Mouse (Mus musculus) testis, adult 2 months (tissue): ENCODE results near the gene Ugt1a9.

Experiments used
- CTCF ChIP-seq: fragments of 200-500 bp; IDR thresholded peaks from 2 replicates; pipeline ENCODE4 v1.5.1; 2012; ENCODE audit warnings: low read depth, mild to moderate bottlenecking, inconsistent platforms, low read length, moderate library complexity; ENCODE audit not compliant: control insufficient read depth, insufficient read depth, insufficient replicate concordance
- POLR2A ChIP-seq: fragments of 200-500 bp; IDR thresholded peaks from 2 replicates; pipeline ENCODE4 v1.6.1; 2012; ENCODE audit warnings: low read depth, mild to moderate bottlenecking, inconsistent platforms, low read length, moderate library complexity; ENCODE audit not compliant: control insufficient read depth

GRCm38 (mm10) chr1:88205294-88205922 lies 134.8 kb downstream of the Ugt1a9 start, which contains the start of gene Dnajb3:
- TF ChIP-seq CTCF (no peak), POLR2A (peak; percentile 100)
